Mouse (Mus musculus) granulocyte monocyte progenitor cell, adult 5-6 weeks (primary cell): ENCODE data around the gene Med22. TPM values are rescaled to one million over a fixed set of nuclear protein-coding genes. Genes with fewer than 3 reads are reported as not detected.
"Not testable (repeated sequence)": the region's sequence is repeated elsewhere in the genome, so short reads cannot be mapped to it uniquely, and the experiment has no call there.

ENCODE experiments used
- ATAC-seq: replicated peaks from 2 replicates; pipeline ENCODE4 v1.8.0; 2016; ENCODE audit warnings: mild to moderate bottlenecking, moderate TSS enrichment, inconsistent platforms; ENCODE audit not compliant: poor library complexity, severe bottlenecking
- total RNA-seq, 2 experiments: library from RNA; stranded (forward) in 1 of 2; stranded (reverse) in 1 of 2; fragments of 200-712, 200-1000 nt in 1 of 2; fragments of >200 nt in 1 of 2; fragmentation: Nextera tagmentation in 1 of 2; gene quantifications; 2 replicates each; pipeline ENCODE4 v1.2.3; 2014 to 2017

Med22 gene
- total RNA-seq, 2 experiments from 2014 or later: 16.7 to 19.0 TPM

DNA sequence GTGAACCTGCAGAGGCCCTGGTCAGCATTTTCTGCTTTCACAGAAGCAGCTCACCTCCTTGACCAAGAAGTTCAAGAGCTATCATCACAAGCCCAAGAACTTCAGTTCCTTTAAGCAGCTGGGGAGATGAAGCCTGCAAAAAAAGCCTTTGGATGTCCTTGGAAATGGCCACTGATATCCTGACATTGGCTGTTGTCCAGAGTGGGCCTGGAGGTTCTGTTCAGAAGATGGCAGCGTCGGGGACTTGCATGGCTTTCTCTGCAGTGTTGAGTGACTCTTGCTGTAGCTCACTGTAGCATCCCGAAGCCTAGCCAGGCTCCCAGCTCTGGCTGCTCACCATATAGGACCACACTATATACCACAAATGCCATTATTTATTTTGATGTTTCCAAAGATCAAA lies 9.2 kb upstream of the Med22 start:
- no peak for ATAC-seq

DNA sequence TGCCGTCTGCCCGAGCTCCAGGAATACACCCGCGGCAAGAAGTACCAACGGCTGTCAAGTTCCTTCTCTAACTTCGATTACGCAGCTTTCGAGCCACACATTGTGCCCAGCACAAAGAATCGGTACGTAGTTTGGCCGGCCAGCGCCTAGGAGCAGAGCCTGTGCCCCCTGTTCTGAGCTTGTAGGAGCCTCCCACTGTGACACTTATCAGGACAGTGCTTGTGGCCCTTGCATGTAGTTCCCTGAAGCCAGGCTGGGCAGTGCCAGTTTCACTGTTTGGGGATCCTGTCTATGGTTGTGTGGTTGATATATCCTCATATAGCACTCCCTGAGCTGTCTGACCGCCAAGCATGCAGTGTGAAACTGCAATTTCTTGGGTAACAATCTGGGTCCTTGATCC lies 6.3 kb upstream of the Med22 start:
- ATAC-seq: peak; percentile 8

DNA sequence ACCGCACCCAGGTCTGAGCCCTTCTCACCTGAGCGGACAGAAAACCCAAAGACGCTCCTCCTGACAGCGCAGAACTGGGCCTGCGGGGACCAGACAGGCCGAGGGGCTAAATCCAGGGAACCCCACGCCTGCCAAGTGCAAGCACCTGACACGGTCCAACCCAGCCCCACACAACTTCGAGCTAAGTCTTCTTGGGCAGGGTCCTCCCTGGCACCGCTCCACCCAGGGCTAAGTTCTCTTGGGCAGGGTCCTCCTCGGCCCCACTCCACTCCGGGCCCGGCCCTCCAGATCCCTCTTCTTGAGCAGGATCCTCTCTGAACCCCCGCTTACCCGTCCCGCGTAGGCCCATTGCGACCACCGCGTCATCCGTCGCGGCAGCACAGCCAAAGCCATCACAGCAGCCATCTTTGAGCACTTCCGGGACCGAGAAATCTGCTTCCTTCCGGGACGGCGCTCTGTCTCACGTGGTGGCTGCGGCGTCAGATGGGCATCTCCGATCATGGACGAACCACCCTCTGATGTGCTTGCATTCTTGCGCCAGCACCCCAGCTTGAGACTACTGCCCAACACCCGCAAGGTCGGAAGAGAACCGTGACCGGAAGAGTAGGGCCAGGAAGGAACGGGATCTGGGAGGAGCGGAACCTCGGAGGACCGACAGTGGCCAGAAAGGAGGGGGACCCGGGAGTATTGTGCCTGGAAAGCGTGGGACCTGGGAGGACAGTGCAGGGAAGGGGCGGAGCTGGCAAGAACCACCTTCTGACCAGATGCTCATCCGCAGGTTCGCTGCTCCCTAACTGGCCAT lies 5.7 kb upstream of the Med22 start, which contains the start of the genes Surf2 and Surf1:
Surf2 (plus strand) TSS at position 441 of the 802 bp plus-strand sequence.
Surf1 (minus strand) TSS at position 604 of the 802 bp plus-strand sequence.
- ATAC-seq: peak; percentile 81

DNA sequence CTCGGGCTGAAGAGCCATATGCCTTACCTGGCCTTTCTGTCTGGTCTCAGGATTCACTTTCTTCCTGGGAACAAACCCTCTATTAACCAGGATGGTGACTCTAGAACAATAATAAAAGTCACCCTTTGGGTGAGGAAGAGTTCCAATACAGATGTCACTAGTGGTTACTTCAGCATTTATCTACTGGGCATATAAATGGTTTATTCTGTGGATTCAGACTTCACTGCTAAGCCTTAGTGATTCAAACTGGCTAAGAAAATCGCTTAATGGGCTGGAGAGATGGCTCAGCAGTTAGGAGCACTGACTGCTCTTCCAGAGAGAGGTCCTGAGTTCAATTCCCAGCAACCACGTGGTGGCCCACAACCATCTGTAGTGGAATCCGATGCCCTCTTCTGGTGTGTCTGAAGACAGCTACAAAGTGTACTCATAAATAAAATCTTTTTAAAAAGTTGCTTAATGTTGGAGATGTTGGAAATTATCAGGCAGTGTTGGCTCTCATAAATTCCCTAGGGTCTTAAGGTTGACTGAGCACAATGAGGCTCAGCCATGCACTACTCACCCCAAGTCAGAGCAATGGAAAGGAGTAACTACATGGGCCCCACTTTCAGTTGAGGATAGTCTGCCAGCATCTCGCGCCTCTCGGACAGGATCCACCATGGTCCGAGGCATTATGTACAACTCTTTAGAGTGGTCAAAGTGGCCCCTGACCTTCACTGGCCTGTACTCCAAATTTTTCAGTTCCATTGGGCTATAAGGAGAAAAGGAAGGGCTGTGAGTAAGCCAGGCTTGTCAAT lies 3.9 kb upstream of the Med22 start:
- no peak for ATAC-seq

DNA sequence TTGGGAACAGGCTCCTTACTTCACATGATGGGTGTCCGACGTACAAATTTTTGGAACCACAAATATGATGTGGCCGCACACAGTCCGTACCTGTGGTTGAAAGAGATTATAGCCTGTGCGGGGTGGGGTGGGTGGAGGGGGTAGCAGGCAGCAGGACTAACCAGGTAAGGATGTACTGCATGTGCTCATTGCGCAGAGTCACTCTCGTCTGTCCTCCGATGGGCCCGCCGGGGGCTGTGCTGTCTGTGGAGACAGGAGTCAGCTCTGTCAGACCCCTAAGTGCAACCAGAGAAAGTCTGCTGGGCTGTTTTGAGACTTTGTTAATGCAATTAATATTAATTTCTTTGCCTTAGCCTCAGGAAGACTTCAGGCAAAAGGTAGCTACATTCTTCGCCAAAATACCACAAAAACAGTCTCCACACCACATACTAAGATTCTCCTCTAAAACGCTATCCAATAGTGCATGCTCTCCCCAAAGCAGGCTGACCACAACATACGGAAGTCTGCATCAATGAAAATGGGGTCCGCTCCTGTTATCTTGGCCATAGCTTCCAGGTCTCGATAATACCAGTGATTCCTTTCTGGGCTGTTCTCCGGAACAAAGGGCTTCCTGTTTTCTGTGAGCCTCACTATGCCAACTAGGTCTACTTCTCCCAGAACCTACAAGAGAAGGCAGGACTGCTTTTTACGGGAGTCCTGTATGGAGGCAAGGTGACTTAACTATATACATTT lies 3.1 kb upstream of the Med22 start:
- no peak for ATAC-seq

DNA sequence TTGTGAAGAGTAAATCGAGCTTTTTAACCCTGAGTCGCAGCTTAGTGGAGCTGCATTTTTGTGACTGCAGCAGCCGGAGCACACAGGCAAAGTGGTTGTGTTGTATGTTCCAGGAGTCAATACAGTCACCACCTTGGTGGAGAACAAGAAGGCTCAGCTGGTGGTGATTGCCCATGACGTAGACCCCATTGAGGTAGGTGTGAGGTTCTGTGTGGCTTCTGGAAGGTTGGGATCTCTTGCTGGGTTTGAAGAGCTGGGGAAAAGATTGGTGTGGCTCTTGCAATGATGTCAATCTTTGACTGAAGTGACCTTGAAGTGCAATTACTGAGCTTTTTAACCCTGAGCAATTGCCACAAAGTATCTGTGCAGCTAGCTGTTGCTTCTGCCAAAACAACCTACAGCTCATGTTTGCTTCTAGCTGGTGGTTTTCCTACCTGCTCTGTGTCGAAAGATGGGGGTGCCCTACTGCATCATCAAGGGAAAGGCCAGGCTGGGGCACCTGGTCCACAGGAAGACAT lies 1.8 kb upstream of the Med22 start:
- no peak for ATAC-seq

DNA sequence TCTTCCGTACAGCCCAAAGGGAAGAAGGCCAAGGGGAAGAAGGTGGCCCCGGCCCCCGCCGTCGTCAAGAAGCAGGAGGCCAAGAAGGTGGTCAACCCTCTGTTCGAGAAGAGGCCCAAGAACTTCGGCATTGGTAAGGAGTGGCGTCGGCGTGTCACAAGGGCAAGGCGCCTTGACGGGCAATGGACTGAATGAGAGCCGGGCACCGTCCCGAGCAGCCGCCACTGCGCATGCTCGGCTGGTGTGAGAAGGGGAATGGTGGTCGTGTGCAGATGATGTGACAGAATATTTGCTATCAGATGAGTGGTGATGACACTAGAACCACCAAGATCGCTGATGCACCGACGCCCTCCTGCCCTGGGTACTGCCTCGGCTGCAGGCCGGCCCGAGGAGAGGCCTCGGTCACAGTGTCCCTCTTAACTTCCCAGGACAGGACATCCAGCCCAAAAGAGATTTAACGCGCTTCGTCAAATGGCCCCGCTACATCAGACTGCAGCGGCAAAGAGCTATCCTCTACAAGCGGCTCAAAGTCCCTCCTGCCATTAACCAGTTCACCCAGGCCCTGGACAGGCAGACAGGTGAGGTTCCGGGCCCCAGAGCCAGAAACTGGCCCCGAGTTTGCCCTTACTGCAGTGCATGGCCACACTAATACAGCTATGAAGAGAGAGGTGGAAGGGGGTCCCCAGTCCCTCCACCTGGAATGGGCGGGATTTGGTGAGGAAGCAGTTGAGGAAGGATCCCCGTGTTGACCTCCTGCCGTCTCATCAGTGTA lies 703 bp upstream of the Med22 start:
- peak; percentile 31 for ATAC-seq

DNA sequence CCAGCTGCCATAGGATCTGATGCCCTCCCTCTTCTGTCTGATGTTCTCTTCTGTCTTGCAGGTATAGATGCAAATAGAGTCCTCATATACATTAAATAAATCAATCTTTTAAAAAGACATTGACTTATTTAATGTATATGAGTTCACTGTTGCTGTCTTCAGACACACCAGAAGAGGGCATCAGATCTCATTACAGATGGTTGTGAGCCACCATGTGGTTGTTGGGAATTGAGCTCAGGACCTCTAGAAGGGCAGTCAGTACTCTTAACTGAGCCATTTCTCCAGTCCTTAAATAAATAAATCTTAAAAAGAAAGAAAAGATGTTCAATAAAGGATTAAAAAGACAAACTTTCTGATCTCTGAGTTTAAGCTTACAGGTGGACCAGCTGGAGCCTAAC lies 1.1 kb downstream of the Med22 start:
- no peak for ATAC-seq

DNA sequence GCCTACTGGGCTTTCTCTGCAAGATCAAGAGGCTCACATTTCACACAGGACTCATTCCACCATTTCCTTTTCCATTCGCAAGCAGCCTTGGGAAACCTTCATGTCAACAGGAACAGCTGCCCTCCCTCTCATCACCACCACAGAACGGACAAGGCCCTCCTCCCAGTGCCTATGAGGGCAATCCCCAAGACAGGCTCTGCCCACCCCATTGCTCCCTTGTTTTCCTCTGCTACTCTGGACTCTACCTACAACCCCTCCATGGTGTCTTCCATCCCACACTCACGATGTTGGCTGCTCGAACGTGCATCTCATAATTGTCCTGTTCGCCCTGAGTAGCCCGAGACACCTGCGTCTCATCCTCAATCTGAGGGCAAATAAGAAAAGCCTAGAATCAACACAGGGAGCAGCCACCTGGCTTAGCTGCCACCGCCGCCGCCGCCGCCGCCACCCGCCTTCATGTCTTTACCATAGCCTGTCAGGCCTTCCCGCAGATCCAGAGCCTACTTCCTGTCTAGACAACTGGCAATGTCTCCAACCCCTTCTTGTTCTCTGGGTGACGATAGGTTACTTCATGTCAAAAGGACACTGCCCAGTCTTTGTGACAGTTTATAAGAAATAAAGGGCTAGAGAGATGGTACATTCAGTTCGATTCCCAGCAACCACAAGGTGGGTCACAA lies 1.6 kb downstream of the Med22 start:
- ATAC-seq: no peak

DNA sequence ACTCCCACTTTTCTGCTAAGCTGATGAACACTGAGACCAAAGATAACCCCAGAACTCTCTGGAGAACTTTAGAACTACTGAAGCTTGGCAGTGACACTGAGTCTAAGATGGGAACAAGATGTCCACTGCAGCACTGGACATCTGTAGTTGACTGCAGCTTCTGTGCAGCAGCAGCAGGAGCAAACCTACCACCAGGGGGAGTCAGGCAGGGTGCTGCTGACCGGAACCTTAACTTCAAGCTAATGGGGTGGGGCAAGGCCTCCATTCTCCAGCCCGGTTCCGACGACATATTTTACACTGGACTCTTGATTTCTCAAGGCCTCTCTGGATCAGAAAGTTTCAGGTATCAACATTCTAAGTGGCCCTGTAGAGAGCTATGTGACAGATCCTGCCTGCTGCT lies 3.4 kb downstream of the Med22 start:
- no peak for ATAC-seq

DNA sequence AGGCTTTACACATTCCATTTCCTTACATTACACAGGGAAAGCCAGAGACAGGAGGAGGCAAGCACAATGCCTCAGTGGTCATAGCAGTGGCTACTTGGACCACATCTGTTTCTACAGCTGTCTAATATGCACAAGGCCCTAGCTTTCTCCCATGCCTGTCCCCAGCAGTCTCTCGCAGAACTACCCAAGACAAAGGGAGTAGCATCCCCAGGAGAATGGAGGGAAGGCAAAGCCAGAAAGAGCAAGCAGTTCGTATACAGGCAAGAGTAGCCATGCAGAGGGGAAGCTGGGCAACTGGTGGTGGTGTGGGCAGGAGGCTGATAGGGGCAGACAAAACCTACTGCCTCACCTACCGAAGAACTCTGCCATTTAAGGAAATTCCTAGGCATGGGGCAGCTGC lies 4.0 kb downstream of the Med22 start:
- no peak for ATAC-seq

DNA sequence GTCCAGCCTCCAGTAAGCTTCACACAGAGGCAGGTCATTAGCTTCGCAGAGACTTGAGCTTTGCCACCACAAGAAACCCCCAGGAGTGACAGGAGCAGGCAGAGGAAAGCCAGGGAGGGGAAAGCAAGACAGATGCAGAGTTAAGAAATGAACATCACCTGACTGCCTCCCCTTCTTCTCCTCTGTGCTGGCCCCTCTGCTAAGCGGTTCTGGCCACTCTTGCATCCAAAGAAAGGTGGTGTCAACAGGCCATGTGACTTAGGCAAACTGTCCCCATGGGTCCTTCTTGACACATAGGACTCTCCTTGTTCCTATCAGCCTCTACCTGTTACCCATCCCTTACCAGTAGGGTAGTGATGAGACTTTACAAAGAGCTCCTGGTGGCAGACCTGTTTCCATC lies 4.5 kb downstream of the Med22 start:
- ATAC-seq: no peak

DNA sequence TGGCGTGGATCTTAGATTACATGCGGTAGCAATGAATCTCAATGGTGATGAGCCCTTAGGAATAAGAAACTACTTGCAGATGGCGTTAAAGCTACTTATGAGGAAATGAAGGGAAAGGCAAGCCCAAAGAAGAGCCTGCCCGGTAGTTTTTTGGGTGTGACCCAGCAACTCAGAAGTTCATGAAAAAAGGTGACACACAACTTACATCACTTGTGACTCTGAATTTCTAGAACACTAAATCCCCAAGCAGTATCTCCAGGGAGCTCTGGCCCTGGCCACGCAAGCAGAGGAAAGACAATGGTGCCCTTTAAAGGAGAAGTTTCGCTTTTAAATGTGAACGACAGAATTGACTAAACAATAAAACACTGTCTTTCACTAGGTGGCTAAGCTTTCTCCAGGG lies 7.2 kb downstream of the Med22 start:
- no peak for ATAC-seq

DNA sequence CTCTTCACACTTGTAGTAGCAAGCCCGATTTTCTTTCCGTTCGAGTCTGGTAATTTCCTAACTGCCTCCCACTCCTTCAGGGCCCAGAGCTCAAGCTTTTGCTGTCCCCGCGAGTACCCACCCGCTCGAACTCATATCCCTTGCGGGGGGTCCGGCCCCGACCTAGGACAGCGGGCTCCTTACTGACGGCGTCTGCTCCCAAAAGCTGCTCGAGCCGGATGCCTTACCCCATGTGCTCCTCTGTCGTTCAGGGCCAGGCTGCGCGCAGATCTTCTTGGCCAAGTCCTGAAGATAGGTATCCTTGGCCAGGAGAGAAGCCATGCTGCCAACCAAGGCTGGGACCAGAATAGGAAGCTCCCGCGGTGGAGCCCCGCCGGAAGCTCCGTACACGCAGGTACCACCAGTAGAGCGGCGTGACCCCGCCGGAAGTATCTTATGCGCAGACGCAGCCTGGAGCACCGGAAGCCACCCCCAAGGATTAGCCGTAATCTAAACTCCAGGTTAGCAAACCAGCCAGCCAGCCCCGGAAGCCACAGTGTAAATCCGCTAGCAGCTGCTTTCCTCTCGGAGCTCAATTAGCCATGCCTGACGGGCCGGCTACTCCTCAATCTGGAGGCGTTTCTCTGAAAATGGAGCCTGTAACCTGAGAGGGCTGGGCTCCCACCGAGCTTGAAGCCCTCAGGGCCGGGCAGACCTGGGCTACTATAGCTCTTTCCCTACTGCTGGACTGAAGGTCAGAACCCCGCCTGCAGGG lies 7.8 kb downstream of the Med22 start, which contains the start of gene Surf6:
Surf6 (minus strand) TSS at position 413 of the 754 bp plus-strand sequence.
- peak; percentile 93 for ATAC-seq

DNA sequence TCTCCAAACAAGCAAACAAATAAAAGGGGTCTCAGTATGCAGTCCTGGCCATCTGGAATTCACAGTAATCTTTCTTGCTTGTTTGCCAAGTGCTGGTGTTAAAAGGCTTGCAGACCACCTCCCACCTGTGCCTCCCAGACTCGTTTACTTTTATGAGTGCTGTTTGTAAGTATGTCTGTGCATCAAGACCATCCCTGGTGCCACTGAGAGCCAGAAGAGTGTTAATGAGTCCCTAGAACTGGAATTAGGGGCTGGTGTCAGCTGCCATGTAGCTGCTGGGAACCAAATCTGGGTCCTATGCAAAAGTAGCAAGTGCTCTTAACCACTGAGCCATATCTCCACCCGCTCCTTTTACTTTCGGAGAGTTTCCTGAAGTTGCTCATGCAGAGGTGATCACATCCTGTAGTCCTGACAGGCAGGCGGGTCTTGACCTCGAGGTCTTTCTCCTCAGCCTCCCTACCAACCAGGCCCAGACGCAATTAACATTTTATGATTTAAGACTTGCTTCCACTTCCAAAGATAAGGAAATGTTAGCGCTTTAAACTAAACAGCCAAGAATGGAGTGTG lies 8.6 kb downstream of the Med22 start:
- ATAC-seq: no peak

DNA sequence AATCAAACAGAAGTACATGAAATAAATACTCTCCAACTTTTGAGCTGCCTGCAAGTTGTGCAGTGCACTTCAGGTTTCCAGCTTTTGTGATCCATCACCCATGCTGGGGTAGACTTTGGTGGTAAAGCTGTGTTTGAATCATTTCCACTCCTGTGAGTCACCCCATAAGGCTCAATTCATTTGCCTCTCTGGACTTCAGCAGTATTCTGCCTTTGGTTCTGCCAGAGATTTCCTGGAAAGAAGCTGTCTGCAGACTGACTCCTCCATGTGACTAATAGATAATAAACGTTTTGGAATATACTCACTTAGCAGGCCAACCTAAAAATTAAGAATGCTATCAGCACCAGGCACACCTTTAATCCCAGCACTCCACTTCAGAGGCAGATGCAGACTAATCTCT lies 9.7 kb downstream of the Med22 start:
- ATAC-seq: no peak

DNA sequence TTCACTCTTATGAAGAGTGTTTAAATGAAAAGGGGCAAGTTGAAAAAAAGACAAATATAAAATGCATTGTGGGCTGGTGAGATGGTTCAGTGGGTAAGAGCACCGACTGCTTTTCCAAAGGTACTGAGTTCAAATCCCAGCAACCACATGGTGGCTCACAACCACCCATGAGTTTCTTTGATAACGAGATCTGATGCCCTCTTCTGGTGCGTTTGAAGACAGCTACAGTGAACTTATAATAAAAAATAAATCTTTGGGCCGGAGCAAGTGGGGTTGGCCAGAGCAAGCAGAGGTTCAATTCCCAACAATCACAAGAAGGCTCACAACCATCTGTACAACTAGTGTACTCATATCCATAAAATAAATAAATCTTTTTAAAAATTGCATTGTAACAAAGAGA lies 14.6 kb downstream of the Med22 start:
- ATAC-seq: no peak

DNA sequence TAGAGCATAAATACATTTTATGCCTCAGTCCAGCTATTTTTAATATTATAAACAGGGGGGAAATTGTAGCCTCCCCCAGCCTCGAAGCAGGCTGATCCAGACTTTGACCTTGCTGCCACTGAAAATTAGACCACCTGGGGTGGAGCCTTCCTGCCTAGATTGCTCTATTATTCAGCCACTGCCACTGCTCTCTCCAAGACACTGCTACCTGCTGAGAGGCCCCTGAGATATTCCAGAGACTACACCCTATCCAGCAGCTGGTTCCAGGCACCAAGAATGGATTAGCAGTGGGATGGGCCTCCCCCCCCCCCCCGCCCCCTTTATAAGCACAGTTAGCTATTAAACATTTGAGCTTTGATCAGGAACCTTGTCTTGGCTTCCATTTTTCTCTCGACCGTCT lies 24.3 kb downstream of the Med22 start:
- not testable (repeated sequence) for ATAC-seq
